In genomic region chr15:86069011-86069791, GRCm38 (mm10) we compare ENCODE assay signal across 11 mouse cellular contexts. TPM values are rescaled to one million over a fixed set of nuclear protein-coding genes. Genes with fewer than 3 reads are reported as not detected.
DNase-seq lines count a peak whose midpoint lies in the region; ATAC-seq and TF ChIP-seq lines count a peak whose summit lies in the region.
"Had no signal": no experiment of that assay in that cellular context is flagged by ENCODE, and none has a peak within 500 bp of the region (broad histone marks: within the 10 kb centered on the region; RNA-seq: fewer than 3 reads in every experiment).

No protein-coding gene starts in this region.

- H3K36me3 ChIP-seq in hindbrain, postnatal 0 days (ENCODE audit: insufficient read depth, low read length): no peaks in the 10 kb centered on the region
- no peaks in the 10 kb centered on the region for H3K36me3 ChIP-seq in hindbrain, embryonic 14.5 days (replicated peaks; ENCODE audit: control insufficient read depth, insufficient read depth)
- H3K36me3 ChIP-seq in limb, embryonic 10.5 days: peaks cover 5% of the 10 kb centered on the region
- no peaks in the 10 kb centered on the region for H3K36me3 ChIP-seq in heart, embryonic 12.5 days
- H3K36me3 ChIP-seq: embryonic facial prominence, embryonic 15.5 days had no signal

- no peak for TF ChIP-seq CTCF in hindbrain, postnatal 0 days (IDR thresholded peaks at IDR 0.05; ENCODE audit: low read depth)

- ATAC-seq in hindbrain, postnatal 0 days: 0 out of 2 replicates have a peak, but pooled peaks have one; percentile 19
- ATAC-seq in hindbrain, embryonic 14.5 days (ENCODE audit: low FRiP score): no peak
- ATAC-seq in heart, embryonic 12.5 days (ENCODE audit: insufficient number of reproducible peaks, low FRiP score): no peak
- ATAC-seq: Patski had no signal

- peak overlapping the region; percentile 60; the same call in 1 of the 2 replicates for H3K27ac ChIP-seq in hindbrain, postnatal 0 days
- no peak overlapping the region for H3K27ac ChIP-seq in hindbrain, embryonic 14.5 days
- 0 out of 2 replicates have a peak overlapping the region, but pooled peaks have one; percentile 7 for H3K27ac ChIP-seq in limb, embryonic 10.5 days
- H3K27ac ChIP-seq in heart, embryonic 12.5 days (ENCODE audit: poor library complexity, severe bottlenecking): no peak overlapping the region
- H3K27ac ChIP-seq: embryonic facial prominence, embryonic 15.5 days had no signal

- no peak for DNase-seq in hindbrain, postnatal 0 days (ENCODE audit: low spot score)
- no peak for DNase-seq in hindbrain, embryonic 14.5 days (ENCODE audit: low spot score)
- peak; percentile 36 for DNase-seq in thymus, postnatal 14 days
- no peak for DNase-seq in thymus, postnatal 10 days (ENCODE audit: low spot score in 2 of 2)
- DNase-seq in limb, embryonic 10.5 days (ENCODE audit: low spot score): no peak
- DNase-seq in adrenal gland, adult 18-20 months (ENCODE audit: low spot score in 2 of 2): no peak
- DNase-seq: kidney, adult 2 months; right cerebral cortex, postnatal 14 days had no signal

- no peaks in the 10 kb centered on the region for H3K27me3 ChIP-seq in hindbrain, postnatal 0 days (ENCODE audit: insufficient read depth, low read length)
- H3K27me3 ChIP-seq in hindbrain, embryonic 14.5 days (ENCODE audit: control insufficient read depth, insufficient read depth, low read length): no peaks in the 10 kb centered on the region
- no peaks in the 10 kb centered on the region for H3K27me3 ChIP-seq in limb, embryonic 10.5 days (ENCODE audit: low read depth, poor library complexity, severe bottlenecking)
- H3K27me3 ChIP-seq in heart, embryonic 12.5 days (replicated peaks): no peaks in the 10 kb centered on the region
- H3K27me3 ChIP-seq: embryonic facial prominence, embryonic 15.5 days; Patski had no signal

- no peak overlapping the region for H3K9ac ChIP-seq in hindbrain, postnatal 0 days (replicated peaks; ENCODE audit: low read length)
- H3K9ac ChIP-seq in hindbrain, embryonic 14.5 days: no peak overlapping the region
- H3K9ac ChIP-seq in heart, embryonic 12.5 days: no peak overlapping the region
- H3K9ac ChIP-seq: embryonic facial prominence, embryonic 15.5 days had no signal

- H3K4me2 ChIP-seq in hindbrain, postnatal 0 days (ENCODE audit: low read depth, low read length): no peak overlapping the region
- H3K4me2 ChIP-seq in hindbrain, embryonic 14.5 days (replicated peaks): no peak overlapping the region
- no peak overlapping the region for H3K4me2 ChIP-seq in heart, embryonic 12.5 days
- H3K4me2 ChIP-seq: embryonic facial prominence, embryonic 15.5 days had no signal

- 63% methylated on average over 10 of the region's 10 CpGs for WGBS in hindbrain, postnatal 0 days
- WGBS in hindbrain, embryonic 14.5 days: 77% methylated on average over 10 of the region's 10 CpGs
- 80% methylated on average over 10 of the region's 10 CpGs for WGBS in limb, embryonic 10.5 days
- WGBS in heart, embryonic 12.5 days: 73% methylated on average over 10 of the region's 10 CpGs

- H3K4me3 ChIP-seq in hindbrain, postnatal 0 days (ENCODE audit: low read length): no peak overlapping the region
- no peak overlapping the region for H3K4me3 ChIP-seq in hindbrain, embryonic 14.5 days (replicated peaks; ENCODE audit: low read length)
- no peak overlapping the region for H3K4me3 ChIP-seq in limb, embryonic 10.5 days
- H3K4me3 ChIP-seq in heart, embryonic 12.5 days: no peak overlapping the region
- H3K4me3 ChIP-seq: embryonic facial prominence, embryonic 15.5 days had no signal

- no peaks in the 10 kb centered on the region for H3K9me3 ChIP-seq in hindbrain, postnatal 0 days (ENCODE audit: low read length)
- no peaks in the 10 kb centered on the region for H3K9me3 ChIP-seq in hindbrain, embryonic 14.5 days (ENCODE audit: control insufficient read depth, low read length)
- H3K9me3 ChIP-seq in limb, embryonic 10.5 days (replicated peaks): no peaks in the 10 kb centered on the region
- H3K9me3 ChIP-seq in heart, embryonic 12.5 days (replicated peaks): 0 out of 2 replicates have a peak, but pooled peaks cover 3% of the 10 kb centered on the region
- H3K9me3 ChIP-seq: embryonic facial prominence, embryonic 15.5 days had no signal

- H3K4me1 ChIP-seq in hindbrain, postnatal 0 days (ENCODE audit: insufficient read depth, low read length): peaks cover 34% of the 10 kb centered on the region; the same call in 1 of the 2 replicates
- H3K4me1 ChIP-seq in hindbrain, embryonic 14.5 days (replicated peaks; ENCODE audit: control insufficient read depth, insufficient read depth, low read length): peaks cover 49% of the 10 kb centered on the region
- H3K4me1 ChIP-seq in limb, embryonic 10.5 days: peaks cover 45% of the 10 kb centered on the region
- peaks cover 67% of the 10 kb centered on the region for H3K4me1 ChIP-seq in heart, embryonic 12.5 days (replicated peaks)

RNA-seq across cellular contexts. Expression of gene Gramd4, which starts 11.7 kb away (rescaled TPM):
- total RNA-seq in hindbrain, postnatal 0 days (2014; rRNA removed): 36.2 and 40.9 TPM in 2 replicates
- 18.6 and 19.0 TPM in 2 replicates for polyA plus RNA-seq in hindbrain, postnatal 0 days (2015; fragmentation: Nextera tagmentation; extraction: Ambion mirVana)
- 22.2 and 24.9 TPM in 2 replicates for polyA plus RNA-seq in hindbrain, embryonic 14.5 days (2014; fragmentation: Nextera tagmentation; extraction: Ambion mirVana)
- polyA plus RNA-seq in limb, embryonic 10.5 days (2016; fragmentation: Nextera tagmentation; extraction: Ambion mirVana): 13.0 and 14.1 TPM in 2 replicates
- 10 to 100 TPM; 12.7 to 14.6 TPM for total RNA-seq in adrenal gland, adult 18-20 months (2021)
- polyA plus RNA-seq in heart, embryonic 12.5 days (2016; fragmentation: Nextera tagmentation; extraction: Ambion mirVana): 14.3 and 14.8 TPM in 2 replicates

RNA-seq across cellular contexts. Expression of gene Celsr1, which starts 35.6 kb away (rescaled TPM):
- 16.4 and 19.4 TPM in 2 replicates for total RNA-seq in hindbrain, postnatal 0 days (2014; rRNA removed)
- polyA plus RNA-seq in hindbrain, postnatal 0 days (2015; fragmentation: Nextera tagmentation; extraction: Ambion mirVana): 0.98 and 0.99 TPM in 2 replicates
- 2.4 and 2.7 TPM in 2 replicates for polyA plus RNA-seq in hindbrain, embryonic 14.5 days (2014; fragmentation: Nextera tagmentation; extraction: Ambion mirVana)
- polyA plus RNA-seq in limb, embryonic 10.5 days (2016; fragmentation: Nextera tagmentation; extraction: Ambion mirVana): 0.67 and 0.86 TPM in 2 replicates
- total RNA-seq in adrenal gland, adult 18-20 months (2021): 1 to 10 TPM; 2.9 to 3.7 TPM
- 2.0 and 2.3 TPM in 2 replicates for polyA plus RNA-seq in heart, embryonic 12.5 days (2016; fragmentation: Nextera tagmentation; extraction: Ambion mirVana)

Comparison
In these comparisons a context has a peak if more than half of its experiments do, and no peak if none do; other contexts are left out.
1. H3K27ac ChIP-seq: peak in hindbrain, postnatal 0 days (single experiment) and limb, embryonic 10.5 days (single experiment); none in hindbrain, embryonic 14.5 days (single experiment) and heart, embryonic 12.5 days (single experiment).